Mouse (Mus musculus) cerebellum, adult 2 months (tissue): ENCODE measurements around the gene Homer2. TPM values are rescaled to one million over a fixed set of nuclear protein-coding genes. Genes with fewer than 3 reads are reported as not detected.
A peak's percentile ranks its signal among the peaks of the same experiment; 100 is the strongest.

Source experiments
- DNase-seq, 2 experiments: peaks; one replicate each; pipeline ENCODE4 v3.0.0; 2021
- H3K27ac ChIP-seq: fragments of 200-500 bp; 2 replicates; pipeline ENCODE4 v1.5.1; 2012; ENCODE audit warnings: low read length, control low read depth, inconsistent platforms; ENCODE audit not compliant: insufficient read depth
- H3K27me3 ChIP-seq: fragments of 200-500 bp; 2 replicates; pipeline ENCODE4 v1.6.1; 2012; ENCODE audit warnings: inconsistent platforms, mild to moderate bottlenecking, low read length, moderate library complexity; ENCODE audit not compliant: control insufficient read depth, insufficient read depth
- H3K4me1 ChIP-seq: fragments of 200-500 bp; 2 replicates; pipeline ENCODE4 v1.6.1; 2011; ENCODE audit warnings: low read length; ENCODE audit not compliant: control insufficient read depth, insufficient read depth
- H3K4me3 ChIP-seq: fragments of 200-500 bp; replicated peaks from 2 replicates; pipeline ENCODE3; 2011; ENCODE audit warnings: mild to moderate bottlenecking, low read depth, low read length, control low read depth; ENCODE audit not compliant: insufficient read depth
- CTCF ChIP-seq: fragments of 200-500 bp; IDR thresholded peaks from 2 replicates; pipeline ENCODE4 v1.5.1; 2011; ENCODE audit warnings: low read depth, mild to moderate bottlenecking, control low read depth, low read length, moderate library complexity, borderline replicate concordance; ENCODE audit not compliant: insufficient read depth
- POLR2A ChIP-seq: fragments of 200-500 bp; IDR thresholded peaks from 2 replicates; pipeline ENCODE4 v1.6.1; 2011; ENCODE audit warnings: low read length, control low read depth, borderline replicate concordance; ENCODE audit not compliant: insufficient read depth
- WGBS: fragments of 180-500 bp; shearing (Covaris S2); methylation state at CpG from one replicate; pipeline ENCODE4 v1.1.7; 2018; 5-methylcytosine and 5-hydroxymethylcytosine counted together
- polyA plus RNA-seq: library from polyadenylated mRNA; depleted of rRNA; stranded (reverse); fragments of >200 nt; gene quantifications from 2 replicates; pipeline ENCODE4 v1.2.3, GENCODE M21; 2012

Gene Homer2
- polyA plus RNA-seq, 1 experiment: 10.0 TPM

GRCm38 (mm10) chr7:81731181-81731651 lies 23.9 kb upstream of the Homer2 start:
- TF ChIP-seq POLR2A (no peak), CTCF (no peak)
- WGBS: 71% methylated on average over 6 of the region's 6 CpGs
- DNase-seq: no peak
- Histone ChIP-seq H3K27me3 (no peaks in the 10 kb centered on the region), H3K27ac (no peak overlapping the region), H3K4me1 (no peaks in the 10 kb centered on the region), H3K4me3 (no peak overlapping the region)

GRCm38 (mm10) chr7:81729787-81730186 lies 22.5 kb upstream of the Homer2 start:
- WGBS: 94% methylated on average over 9 of the region's 9 CpGs
- no peak for DNase-seq
- Histone ChIP-seq H3K4me3 (no peak overlapping the region), H3K4me1 (no peaks in the 10 kb centered on the region), H3K27me3 (no peaks in the 10 kb centered on the region), H3K27ac (no peak overlapping the region)
- TF ChIP-seq POLR2A (no peak), CTCF (no peak)

- no peak for DNase-seq
- H3K4me1 ChIP-seq: no peaks in the 10 kb centered on the region
- 87% methylated on average over 9 of the region's 9 CpGs for WGBS
- no peaks in the 10 kb centered on the region for H3K27me3 ChIP-seq
- H3K27ac ChIP-seq: no peak overlapping the region
- TF ChIP-seq CTCF (no peak), POLR2A (no peak)
- no peak overlapping the region for H3K4me3 ChIP-seq
These were observed 20.4 kb upstream of the Homer2 start for GRCm38 (mm10) chr7:81727716-81728115.

GRCm38 (mm10) chr7:81726728-81727005 lies 19.3 kb upstream of the Homer2 start:
- TF ChIP-seq POLR2A (no peak), CTCF (no peak)
- H3K27me3 ChIP-seq: no peaks in the 10 kb centered on the region
- peaks cover 2% of the 10 kb centered on the region; the same call in 1 of the 2 replicates for H3K4me1 ChIP-seq
- H3K4me3 ChIP-seq: no peak overlapping the region
- no peak for DNase-seq
- H3K27ac ChIP-seq: no peak overlapping the region
- 88% methylated on average over 2 of the region's 2 CpGs for WGBS

- TF ChIP-seq CTCF (no peak), POLR2A (no peak)
- 88% methylated on average over 18 of the region's 18 CpGs for WGBS
- Histone ChIP-seq H3K4me1 (peaks cover 5% of the 10 kb centered on the region), H3K4me3 (no peak overlapping the region), H3K27ac (no peak overlapping the region), H3K27me3 (no peaks in the 10 kb centered on the region)
- no peak for DNase-seq
These were observed 18.8 kb upstream of the Homer2 start for GRCm38 (mm10) chr7:81725986-81726727.

- no peak overlapping the region for H3K4me3 ChIP-seq
- no peak for DNase-seq
- no peak overlapping the region for H3K27ac ChIP-seq
- 91% methylated on average over 10 of the region's 10 CpGs for WGBS
- TF ChIP-seq CTCF: no peak
- TF ChIP-seq POLR2A: no peak
- peaks cover 8% of the 10 kb centered on the region for H3K4me1 ChIP-seq
- H3K27me3 ChIP-seq: no peaks in the 10 kb centered on the region
These were observed 16.5 kb upstream of the Homer2 start for GRCm38 (mm10) chr7:81723851-81724250.

- WGBS: 7% methylated on average over 5 of the region's 5 CpGs
- Histone ChIP-seq H3K4me3 (no peak overlapping the region), H3K4me1 (peaks cover 8% of the 10 kb centered on the region), H3K27ac (no peak overlapping the region), H3K27me3 (no peaks in the 10 kb centered on the region)
- peak; percentile 22 to 55 for DNase-seq
- TF ChIP-seq CTCF (no peak), POLR2A (no peak)
These were observed 13.9 kb upstream of the Homer2 start for GRCm38 (mm10) chr7:81721271-81721670.

- H3K27me3 ChIP-seq: no peaks in the 10 kb centered on the region
- 90% methylated on average over 1 of the region's 1 CpGs for WGBS
- no peak overlapping the region for H3K4me3 ChIP-seq
- H3K4me1 ChIP-seq: peaks cover 8% of the 10 kb centered on the region
- DNase-seq: no peak
- TF ChIP-seq CTCF: no peak
- no peak for TF ChIP-seq POLR2A
- no peak overlapping the region for H3K27ac ChIP-seq
These were observed 11.9 kb upstream of the Homer2 start for GRCm38 (mm10) chr7:81719216-81719661.
